ENCODE assay signal across 16 mouse cellular contexts in the genomic region with DNA sequence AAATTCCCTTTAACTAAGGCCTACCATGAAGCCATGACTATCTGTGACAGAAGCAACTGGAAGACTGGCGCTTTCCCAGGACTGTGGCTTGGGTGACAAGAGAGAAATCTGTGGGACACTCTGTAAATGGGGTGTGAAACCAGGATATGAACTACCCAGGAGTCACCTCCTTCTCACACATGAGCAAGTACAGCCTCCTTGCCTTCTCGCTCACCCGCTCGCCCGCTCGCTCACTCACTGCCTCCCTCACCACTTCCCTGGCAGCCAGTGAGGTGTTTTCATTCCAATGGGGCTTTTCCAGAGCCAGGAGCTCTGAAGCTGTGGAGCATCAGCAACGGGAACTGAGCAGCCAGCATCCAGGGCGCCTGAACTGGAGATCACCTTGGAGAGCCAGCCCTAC.
A peak's percentile ranks its signal among the peaks of the same experiment; 100 is the strongest.
DNase-seq lines count a peak whose midpoint lies in the region; ATAC-seq lines count a peak whose summit lies in the region.
"Had no signal": no experiment of that assay in that cellular context is flagged by ENCODE, and none has a peak within 500 bp of the region (broad histone marks: within the 10 kb centered on the region; RNA-seq: fewer than 3 reads in every experiment).

No protein-coding gene starts in this region.

- ATAC-seq in frontal cortex, adult (ENCODE audit: low TSS enrichment) = peak; percentile 91
- ATAC-seq in stomach, embryonic 16.5 days (ENCODE audit: insufficient read depth, low FRiP score) = no peak

- no peak overlapping the region for H3K4me3 ChIP-seq in stomach, embryonic 16.5 days (replicated peaks; ENCODE audit: low read length)
- H3K4me3 ChIP-seq: heart, embryonic 13.5 days; midbrain, embryonic 10.5 days had no signal

- peak overlapping the region; percentile 25 for H3K27ac ChIP-seq in stomach, embryonic 16.5 days (ENCODE audit: low read length)
- H3K27ac ChIP-seq: heart, embryonic 13.5 days; kidney, postnatal 0 days; midbrain, embryonic 10.5 days had no signal

- 0 out of 2 replicates have a peak overlapping the region, but pooled peaks have one; percentile 17 for H3K9ac ChIP-seq in stomach, embryonic 16.5 days (ENCODE audit: low read length)
- H3K9ac ChIP-seq: heart, embryonic 13.5 days had no signal

- WGBS in stomach, embryonic 16.5 days = 72% methylated on average over 8 of the region's 8 CpGs

- H3K9me3 ChIP-seq in stomach, embryonic 16.5 days (replicated peaks; ENCODE audit: control insufficient read depth, low read length) = no peaks in the 10 kb centered on the region
- H3K9me3 ChIP-seq: heart, embryonic 13.5 days; midbrain, embryonic 10.5 days had no signal

- H3K4me1 ChIP-seq in stomach, embryonic 16.5 days (ENCODE audit: control insufficient read depth, insufficient read depth, low read length) = peaks cover 17% of the 10 kb centered on the region

- H3K36me3 ChIP-seq in stomach, embryonic 16.5 days (ENCODE audit: control insufficient read depth, insufficient read depth, low read length) = no peaks in the 10 kb centered on the region
- H3K36me3 ChIP-seq: heart, embryonic 13.5 days; midbrain, embryonic 10.5 days had no signal

- no peak for DNase-seq in frontal cortex, postnatal 10 days (ENCODE audit: low spot score in 2 of 2)
- DNase-seq in lung, postnatal 4 days = peak; percentile 17 to 35
- no peak for DNase-seq in lung, adult 18-20 months
- peak; percentile 38 to 59 for DNase-seq in left cerebral cortex, postnatal 14 days (ENCODE audit: low spot score in 2 of 2)
- DNase-seq in MN1 (ENCODE audit: low spot score) = no peak
- no peak for DNase-seq in urinary bladder, postnatal 10 days (ENCODE audit: low spot score)
- DNase-seq: adrenal gland, postnatal 25 days; B cell, adult 2 months; cerebellum, adult 11 months; gastrocnemius, postnatal 10 days; thymus, postnatal 36 days had no signal

- H3K27me3 ChIP-seq in stomach, embryonic 16.5 days (ENCODE audit: control insufficient read depth, insufficient read depth, low read length) = no peaks in the 10 kb centered on the region
- H3K27me3 ChIP-seq: heart, embryonic 13.5 days had no signal

- intact Hi-C loops in left cerebral cortex, postnatal 14 days (cut with DNase I) = no loop called here

- no peak overlapping the region for H3K4me2 ChIP-seq in stomach, embryonic 16.5 days (ENCODE audit: low read depth, low read length)
- H3K4me2 ChIP-seq: heart, embryonic 13.5 days had no signal

Comparison
In these comparisons a context has a peak if more than half of its experiments do, and no peak if none do; other contexts are left out.
1. DNase-seq: peak in lung, postnatal 4 days (2 of 2) and left cerebral cortex, postnatal 14 days (2 of 2); none in frontal cortex, postnatal 10 days (0 of 2), lung, adult 18-20 months (0 of 2), MN1 (single experiment) and urinary bladder, postnatal 10 days (single experiment).